Mouse (Mus musculus) hindbrain, embryonic 11.5 days (tissue): ENCODE results near the gene Smug1. TPM values are rescaled to one million over a fixed set of nuclear protein-coding genes. Genes with fewer than 3 reads are reported as not detected.

ENCODE experiments used
- ATAC-seq: fragments of 200-750 bp; cut with Nextera tagmentation; 2 replicates; pipeline ENCODE4 v1.8.0; 2017; ENCODE audit warnings: mild to moderate bottlenecking, moderate TSS enrichment, moderate library complexity; ENCODE audit not compliant: low FRiP score
- DNase-seq: peaks from one replicate; pipeline ENCODE4 v3.0.0-alpha.2; 2015; ENCODE audit warnings: low spot score
- H3K27ac ChIP-seq: fragments of 300-500 bp; sonication (generic); 2 replicates; pipeline ENCODE4 v1.5.1; 2014; ENCODE audit warnings: mild to moderate bottlenecking, low read depth, low read length
- H3K27me3 ChIP-seq: fragments of 300-500 bp; sonication (generic); 2 replicates; pipeline ENCODE4 v1.6.1; 2014; ENCODE audit warnings: mild to moderate bottlenecking, low read length, moderate library complexity, mixed read lengths; ENCODE audit not compliant: control insufficient read depth, insufficient read depth
- H3K36me3 ChIP-seq: fragments of 300-500 bp; sonication (generic); 2 replicates; pipeline ENCODE4 v1.6.1; 2014; ENCODE audit warnings: mild to moderate bottlenecking, low read length, moderate library complexity, mixed read lengths; ENCODE audit not compliant: control insufficient read depth, insufficient read depth
- H3K4me1 ChIP-seq: fragments of 300-500 bp; sonication (generic); replicated peaks from 2 replicates; pipeline ENCODE4 v1.6.1; 2014; ENCODE audit warnings: low read length, mixed read lengths; ENCODE audit not compliant: control insufficient read depth, insufficient read depth
- H3K4me2 ChIP-seq: fragments of 300-500 bp; sonication (generic); replicated peaks from 2 replicates; pipeline ENCODE4 v1.6.1; 2014; ENCODE audit warnings: mild to moderate bottlenecking, low read depth, low read length
- H3K4me3 ChIP-seq: fragments of 300-500 bp; sonication (generic); 2 replicates; pipeline ENCODE4 v1.5.1; 2014; ENCODE audit warnings: low read depth, low read length
- H3K9ac ChIP-seq: fragments of 300-500 bp; sonication (generic); 2 replicates; pipeline ENCODE4 v1.6.1; 2014; ENCODE audit warnings: low read depth, low read length
- H3K9me3 ChIP-seq: fragments of 300-500 bp; sonication (generic); 2 replicates; pipeline ENCODE4 v1.6.1; 2016; ENCODE audit warnings: low read length; ENCODE audit not compliant: control insufficient read depth
- WGBS: fragments of 180-500 bp; shearing (Covaris S2); extraction: QIAGEN DNeasy Blood & Tissue Kit; methylation state at CpG from one replicate; pipeline ENCODE4 v1.1.7; 2014; 5-methylcytosine and 5-hydroxymethylcytosine counted together
- polyA plus RNA-seq: library from polyadenylated mRNA; unstranded; fragments of >200 nt; fragmentation: Nextera tagmentation; extraction: Ambion mirVana; gene quantifications from 2 replicates; pipeline ENCODE4 v1.2.1, GENCODE M21; 2014

The Smug1 gene
- polyA plus RNA-seq, 1 experiment from 2014 or later: 23.9 TPM

DNA sequence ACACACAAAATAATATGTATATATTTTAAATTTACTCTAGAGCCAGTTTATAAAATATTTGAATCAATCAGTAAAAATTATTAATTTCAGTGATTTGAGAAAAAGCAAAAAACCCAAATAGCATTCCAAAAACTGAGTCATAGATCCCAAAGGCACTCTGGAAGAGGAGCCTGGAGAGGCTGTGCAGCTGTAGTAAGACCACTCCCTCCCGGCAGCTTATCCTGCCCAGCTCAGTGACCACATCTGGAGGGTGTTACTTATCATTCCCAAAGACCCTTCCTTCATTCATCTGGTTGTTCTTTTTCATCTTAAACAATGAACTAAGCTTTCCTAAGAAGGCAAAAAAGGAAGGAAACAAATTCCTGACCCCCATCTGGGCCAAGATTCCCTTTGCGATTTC is 54.6 kb downstream of the Smug1 start:
- Histone ChIP-seq H3K4me2 (no peak overlapping the region), H3K4me1 (peaks cover 8% of the 10 kb centered on the region; the same call in 1 of the 2 replicates), H3K36me3 (no peaks in the 10 kb centered on the region), H3K27ac (no peak overlapping the region), H3K27me3 (peaks cover 10% of the 10 kb centered on the region), H3K4me3 (no peak overlapping the region), H3K9ac (no peak overlapping the region), H3K9me3 (no peaks in the 10 kb centered on the region)
- ATAC-seq (no peak), DNase-seq (no peak)
- WGBS: 64% methylated on average over 2 of the region's 2 CpGs

DNA sequence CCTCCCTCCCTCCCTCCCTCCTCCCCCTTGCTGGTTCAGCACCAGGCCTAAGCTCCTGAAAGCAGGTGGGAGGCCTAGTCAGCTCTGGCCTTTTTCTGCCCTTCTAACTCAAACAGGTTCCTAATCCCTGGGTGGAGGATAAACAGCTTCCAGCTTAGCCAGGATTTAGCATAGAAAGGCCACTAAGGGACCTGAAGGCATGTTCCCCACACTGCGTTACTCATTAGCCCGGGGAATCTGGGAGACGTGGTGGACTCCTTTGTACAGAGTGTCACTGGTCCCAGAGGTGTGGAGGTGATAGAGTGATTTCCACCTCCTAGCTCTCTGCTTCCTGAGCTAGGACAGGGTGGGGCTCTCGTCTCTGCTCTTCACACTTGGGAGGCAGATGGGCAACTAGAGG is 57.0 kb downstream of the Smug1 start:
- Histone ChIP-seq H3K4me1 (peaks cover 6% of the 10 kb centered on the region; the same call in 1 of the 2 replicates), H3K9me3 (no peaks in the 10 kb centered on the region), H3K27me3 (peaks cover 6% of the 10 kb centered on the region), H3K36me3 (no peaks in the 10 kb centered on the region), H3K27ac (no peak overlapping the region), H3K4me3 (no peak overlapping the region), H3K9ac (no peak overlapping the region), H3K4me2 (no peak overlapping the region)
- 34% methylated on average over 4 of the region's 4 CpGs for WGBS
- DNase-seq (no peak), ATAC-seq (no peak)

DNA sequence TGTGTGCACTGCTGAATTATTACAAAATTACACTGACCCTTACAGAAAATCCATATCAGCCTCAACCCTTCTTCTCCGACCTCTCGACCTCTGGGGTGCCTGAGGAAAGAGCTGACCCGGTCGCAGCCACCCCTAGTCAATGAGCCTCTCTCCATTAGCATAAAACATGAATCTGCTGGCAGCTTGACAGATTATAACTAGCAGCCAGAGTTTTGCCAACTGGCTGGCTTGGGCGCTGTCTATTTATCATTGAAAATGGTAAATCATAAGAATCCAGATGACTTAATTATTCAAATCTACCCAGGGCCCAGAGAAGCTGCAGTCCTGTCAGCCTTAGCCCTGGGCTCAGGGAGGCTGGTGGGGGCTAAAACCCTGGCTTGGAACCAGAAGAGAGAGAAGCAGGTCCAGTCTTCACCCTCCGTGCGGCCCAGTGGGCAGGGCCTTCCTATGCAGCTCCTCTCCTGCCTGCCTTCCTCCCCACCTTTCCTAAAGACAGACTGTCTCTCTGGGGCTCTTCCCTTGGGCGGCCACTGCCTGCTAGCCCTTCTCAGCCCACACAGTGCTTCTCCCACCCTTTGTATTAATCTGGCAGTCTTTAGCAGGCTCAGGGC is 58.7 kb downstream of the Smug1 start:
- Histone ChIP-seq H3K9ac (peak overlapping the region; percentile 32; the same call in 1 of the 2 replicates), H3K4me2 (peak overlapping the region; percentile 15), H3K4me3 (no peak overlapping the region), H3K27me3 (peaks cover 8% of the 10 kb centered on the region), H3K9me3 (no peaks in the 10 kb centered on the region), H3K27ac (peak overlapping the region; percentile 79), H3K36me3 (no peaks in the 10 kb centered on the region), H3K4me1 (0 out of 2 replicates have a peak, but pooled peaks cover 8% of the 10 kb centered on the region)
- ATAC-seq (peak; percentile 17; the same call in 1 of the 2 replicates), DNase-seq (no peak)
- WGBS: 53% methylated on average over 8 of the region's 8 CpGs

DNA sequence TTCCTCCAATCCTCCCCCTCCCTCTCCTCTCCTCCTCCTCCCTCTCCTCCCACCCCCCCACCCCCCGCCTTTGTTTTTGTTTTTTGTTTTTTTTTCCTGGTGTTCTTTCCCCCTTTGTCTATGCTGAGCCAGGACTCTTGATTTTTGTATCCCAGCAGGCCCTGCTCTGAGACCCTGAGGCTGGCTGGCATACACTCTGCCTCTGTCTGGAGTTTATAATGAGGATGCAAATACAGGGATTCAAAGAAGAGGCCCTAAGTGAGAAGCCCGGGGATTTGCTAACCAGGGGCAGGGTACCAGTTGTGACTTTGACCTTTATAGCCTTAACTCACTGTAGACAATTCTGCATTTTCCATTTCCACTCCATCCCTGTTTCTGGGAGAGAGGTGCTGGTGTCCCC is 60.7 kb downstream of the Smug1 start:
- peak overlapping the region; percentile 58 for H3K27ac ChIP-seq
- WGBS: 2% methylated on average over 2 of the region's 2 CpGs
- H3K9me3 ChIP-seq: no peaks in the 10 kb centered on the region
- no peak overlapping the region for H3K4me3 ChIP-seq
- peaks cover 20% of the 10 kb centered on the region for H3K27me3 ChIP-seq
- H3K4me2 ChIP-seq: no peak overlapping the region
- H3K9ac ChIP-seq: no peak overlapping the region; the same call in 1 of the 2 replicates
- no peaks in the 10 kb centered on the region for H3K36me3 ChIP-seq
- DNase-seq: no peak
- H3K4me1 ChIP-seq: 0 out of 2 replicates have a peak, but pooled peaks cover 12% of the 10 kb centered on the region
- ATAC-seq: peak; percentile 66

Other genes starting within 250 kb of the Smug1 start
- gene Hoxc13, start 246.0 kb downstream of the Smug1 start, polyA plus RNA-seq: 0.11 and 0.48 TPM in 2 replicates
- gene Hoxc12, start 230.3 kb downstream of the Smug1 start, polyA plus RNA-seq: not detected in 2 replicates
- gene Hoxc11, start 212.7 kb downstream of the Smug1 start, polyA plus RNA-seq: not detected in 2 replicates
- gene Hoxc10, start 200.3 kb downstream of the Smug1 start, polyA plus RNA-seq: not detected in 2 replicates
- gene Hoxc5, start 199.6 kb downstream of the Smug1 start, polyA plus RNA-seq: 21.0 and 21.6 TPM in 2 replicates
- not detected in 2 replicates for gene Hoxc9, start 190.7 kb downstream of the Smug1 start, polyA plus RNA-seq
- not detected in 2 replicates for gene Hoxc8, start 176.5 kb downstream of the Smug1 start, polyA plus RNA-seq
- gene Hoxc6, start 168.8 kb downstream of the Smug1 start, polyA plus RNA-seq: 0.45 and 5.4 TPM in 2 replicates
- 37.3 and 37.8 TPM in 2 replicates for gene Hoxc4, start 148.2 kb downstream of the Smug1 start, polyA plus RNA-seq
- gene Cbx5, start 72.7 kb upstream of the Smug1 start, polyA plus RNA-seq: 185 and 204 TPM in 2 replicates
- 1,309 and 1,311 TPM in 2 replicates for gene Hnrnpa1, start 73.3 kb upstream of the Smug1 start, polyA plus RNA-seq
- 4.7 and 5.0 TPM in 2 replicates for gene Nfe2, start 91.3 kb upstream of the Smug1 start, polyA plus RNA-seq
- 310 and 313 TPM in 2 replicates for gene Copz1, start 105.6 kb upstream of the Smug1 start, polyA plus RNA-seq
- 0.11 and 0.34 TPM in 2 replicates for gene Gpr84, start 143.5 kb upstream of the Smug1 start, polyA plus RNA-seq
- 19.7 and 22.2 TPM in 2 replicates for gene Zfp385a, start 173.0 kb upstream of the Smug1 start, polyA plus RNA-seq
- gene Itga5, start 199.7 kb upstream of the Smug1 start, polyA plus RNA-seq: 16.4 and 20.0 TPM in 2 replicates